Mouse (Mus musculus): ENCODE measurements around the gene Olfm1. TPM values are rescaled to one million over a fixed set of nuclear protein-coding genes. Genes with fewer than 3 reads are reported as not detected.
A peak's percentile ranks its signal among the peaks of the same experiment; 100 is the strongest.

The Olfm1 gene
- polyA plus RNA-seq (2014; fragmentation: Nextera tagmentation; extraction: Ambion mirVana): 377 and 395 TPM in 2 replicates

DNA sequence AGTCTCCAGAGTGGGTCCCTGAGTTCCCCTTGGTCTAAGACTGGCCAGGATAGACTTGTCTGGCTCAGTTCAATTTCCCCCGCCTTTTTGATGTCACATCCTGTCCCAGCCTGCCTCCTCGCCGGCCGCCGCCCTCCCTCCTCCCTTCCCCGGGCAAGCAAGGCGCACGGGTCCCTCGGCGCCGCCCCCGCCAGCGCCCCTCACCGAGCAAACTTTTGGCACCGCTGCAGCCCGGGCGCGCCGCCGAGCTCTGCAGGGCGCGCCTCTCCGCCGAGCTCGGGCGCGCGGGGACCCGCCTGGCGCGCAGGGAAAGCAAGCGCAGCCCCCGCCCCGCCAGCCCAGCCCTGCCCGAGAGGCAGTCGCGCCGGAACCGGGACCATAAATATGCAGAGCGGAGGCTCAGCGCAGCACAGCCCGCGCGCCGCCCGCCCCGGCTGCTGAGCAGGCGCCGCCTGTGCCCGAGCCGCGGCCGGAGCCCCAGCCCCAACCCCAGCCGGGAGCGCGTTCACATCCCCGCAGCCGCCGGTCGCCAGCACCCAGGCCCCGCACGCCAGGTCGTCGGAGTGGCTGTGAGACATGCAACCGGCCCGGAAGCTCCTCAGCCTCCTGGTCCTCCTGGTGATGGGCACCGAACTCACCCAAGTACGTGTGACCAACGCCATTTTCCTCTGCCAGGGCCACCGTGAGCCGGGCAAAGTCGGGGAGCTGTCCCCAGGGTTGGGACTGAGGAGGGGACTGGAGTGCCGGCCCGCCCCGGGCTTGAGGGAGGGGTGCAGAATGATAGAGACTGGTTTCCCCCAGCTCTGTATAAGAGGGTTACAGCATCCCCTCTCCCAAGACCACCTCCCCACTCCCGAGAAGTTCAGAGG is at the start of gene Olfm1:
TSS of gene Olfm1 (plus strand) at position 172 of the 869 bp plus-strand sequence.
- Histone ChIP-seq H3K9ac (peak within 1 kb of the TSS; percentile 94), H3K4me1 (replicated peaks; ENCODE audit: control insufficient read depth, insufficient read depth, low read length) (peaks cover 45% of the 10 kb centered on the region), H3K36me3 (replicated peaks; ENCODE audit: control insufficient read depth, insufficient read depth) (no peaks in the 10 kb centered on the region), H3K4me2 (replicated peaks) (peak within 1 kb of the TSS; percentile 79), H3K4me3 (replicated peaks; ENCODE audit: low read length) (peak within 1 kb of the TSS; percentile 79), H3K27me3 (ENCODE audit: control insufficient read depth, insufficient read depth, low read length) (no peaks in the 10 kb centered on the region), H3K27ac (peak within 1 kb of the TSS; percentile 93), H3K9me3 (ENCODE audit: control insufficient read depth, low read length) (no peaks in the 10 kb centered on the region)
- peak; percentile 84 for ATAC-seq (ENCODE audit: low FRiP score)
- DNase-seq (ENCODE audit: low spot score): peak; percentile 68
- 1% methylated on average over 58 of the region's 76 CpGs for WGBS

DNA sequence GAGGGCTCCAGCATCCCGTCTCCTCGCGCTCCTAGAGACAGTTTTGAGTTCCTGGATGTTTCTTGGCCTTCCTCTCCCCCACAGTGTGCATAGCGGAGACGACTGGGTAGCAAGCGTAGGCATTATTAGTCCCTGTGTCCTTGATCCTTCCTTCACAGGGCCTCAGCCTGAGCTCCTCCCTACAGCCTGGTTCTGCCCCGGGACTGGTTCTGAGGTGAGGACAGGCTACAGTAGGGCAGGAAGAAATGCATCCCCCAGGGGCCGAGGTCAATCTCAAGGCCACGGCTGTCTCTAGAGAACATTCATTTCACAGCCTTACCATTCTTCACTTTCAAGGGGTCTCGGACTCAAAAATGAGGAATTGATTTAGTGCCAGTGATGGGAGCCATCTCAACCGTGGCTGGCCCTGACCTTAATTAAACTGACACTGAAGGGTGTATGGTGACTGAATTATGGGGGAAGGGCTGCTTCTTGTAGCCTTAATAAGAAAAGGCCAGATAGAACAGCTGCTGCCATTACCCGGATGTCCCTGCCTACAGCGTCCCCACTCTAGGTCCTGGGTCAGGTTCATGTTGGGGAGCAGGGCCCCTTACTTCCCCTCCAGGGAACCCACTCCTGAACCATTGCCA is 49.3 kb upstream of the Olfm1 start:
- no peaks in the 10 kb centered on the region for H3K36me3 ChIP-seq (replicated peaks; ENCODE audit: control insufficient read depth, insufficient read depth)
- H3K9ac ChIP-seq: no peak overlapping the region
- no peaks in the 10 kb centered on the region for H3K27me3 ChIP-seq (ENCODE audit: control insufficient read depth, insufficient read depth, low read length)
- ATAC-seq (ENCODE audit: low FRiP score) (no peak), DNase-seq (ENCODE audit: low spot score) (no peak)
- WGBS: 60% methylated on average over 13 of the region's 13 CpGs
- no peaks in the 10 kb centered on the region for H3K9me3 ChIP-seq (ENCODE audit: control insufficient read depth, low read length)
- H3K4me1 ChIP-seq (replicated peaks; ENCODE audit: control insufficient read depth, insufficient read depth, low read length): peaks cover 11% of the 10 kb centered on the region; the same call in 1 of the 2 replicates
- H3K4me2 ChIP-seq (replicated peaks): no peak overlapping the region
- no peak overlapping the region for H3K4me3 ChIP-seq (replicated peaks; ENCODE audit: low read length)
- no peak overlapping the region for H3K27ac ChIP-seq

DNA sequence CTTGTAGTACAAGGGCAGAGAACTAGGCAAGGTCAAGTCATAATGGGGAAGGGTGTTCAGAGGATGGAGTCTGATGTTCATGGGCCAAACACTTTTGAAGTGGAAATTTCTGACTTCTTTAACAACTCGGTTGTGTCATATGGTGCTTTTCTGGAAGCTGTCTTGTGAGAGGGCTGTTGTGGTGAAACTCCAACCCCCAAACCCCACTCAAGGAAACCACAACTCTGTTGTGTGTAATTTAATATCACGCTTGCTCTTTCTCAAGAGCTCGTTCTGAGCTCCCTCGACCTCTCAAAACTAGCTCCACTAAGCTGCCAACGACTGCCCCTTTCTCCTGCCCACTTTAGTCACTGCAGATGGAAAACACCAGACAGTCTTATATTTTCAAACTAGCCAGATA is 47.1 kb upstream of the Olfm1 start:
- Histone ChIP-seq H3K9me3 (ENCODE audit: control insufficient read depth, low read length) (no peaks in the 10 kb centered on the region), H3K4me2 (replicated peaks) (no peak overlapping the region), H3K27ac (no peak overlapping the region), H3K27me3 (ENCODE audit: control insufficient read depth, insufficient read depth, low read length) (no peaks in the 10 kb centered on the region), H3K9ac (no peak overlapping the region), H3K4me3 (replicated peaks; ENCODE audit: low read length) (no peak overlapping the region), H3K4me1 (replicated peaks; ENCODE audit: control insufficient read depth, insufficient read depth, low read length) (peaks cover 11% of the 10 kb centered on the region; the same call in 1 of the 2 replicates), H3K36me3 (replicated peaks; ENCODE audit: control insufficient read depth, insufficient read depth) (no peaks in the 10 kb centered on the region)
- ATAC-seq (ENCODE audit: low FRiP score) (no peak), DNase-seq (ENCODE audit: low spot score) (no peak)
- WGBS: 88% methylated on average over 5 of the region's 5 CpGs

- 82% methylated on average over 4 of the region's 4 CpGs for WGBS
- Histone ChIP-seq H3K9me3 (ENCODE audit: control insufficient read depth, low read length) (no peaks in the 10 kb centered on the region), H3K4me3 (replicated peaks; ENCODE audit: low read length) (no peak overlapping the region), H3K4me1 (replicated peaks; ENCODE audit: control insufficient read depth, insufficient read depth, low read length) (peaks cover 11% of the 10 kb centered on the region; the same call in 1 of the 2 replicates), H3K4me2 (replicated peaks) (no peak overlapping the region), H3K36me3 (replicated peaks; ENCODE audit: control insufficient read depth, insufficient read depth) (no peaks in the 10 kb centered on the region), H3K27me3 (ENCODE audit: control insufficient read depth, insufficient read depth, low read length) (no peaks in the 10 kb centered on the region), H3K27ac (no peak overlapping the region), H3K9ac (no peak overlapping the region)
- ATAC-seq (ENCODE audit: low FRiP score) (no peak), DNase-seq (ENCODE audit: low spot score) (no peak)
Observed at GRCm38 (mm10) chr2:28146152-28146551, 46.6 kb upstream of the Olfm1 start.

DNA sequence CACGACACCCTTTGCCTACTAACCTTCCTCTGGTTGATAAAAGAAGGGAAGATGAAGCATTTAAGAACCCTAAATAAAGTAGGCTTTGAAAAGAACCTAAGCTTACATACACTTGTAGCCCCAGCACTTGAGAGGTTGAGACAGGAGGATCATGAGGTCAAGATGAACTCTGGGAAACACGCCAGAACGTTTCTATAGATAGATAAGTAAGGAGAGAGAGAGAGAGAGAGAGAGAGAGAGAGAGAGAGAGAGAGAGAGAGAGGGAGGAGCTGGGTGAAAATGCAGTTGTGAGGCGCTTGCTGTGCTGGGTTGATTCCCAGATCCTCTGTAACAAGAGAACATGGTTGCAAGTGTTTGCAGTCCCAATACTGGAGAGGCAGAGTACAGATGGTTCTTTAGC is 46.1 kb upstream of the Olfm1 start:
- H3K9ac ChIP-seq: no peak overlapping the region
- DNase-seq (ENCODE audit: low spot score): no peak
- no peak for ATAC-seq (ENCODE audit: low FRiP score)
- H3K4me3 ChIP-seq (replicated peaks; ENCODE audit: low read length): no peak overlapping the region
- no peaks in the 10 kb centered on the region for H3K9me3 ChIP-seq (ENCODE audit: control insufficient read depth, low read length)
- no peak overlapping the region for H3K27ac ChIP-seq
- no peak overlapping the region for H3K4me2 ChIP-seq (replicated peaks)
- WGBS: 78% methylated on average over 4 of the region's 4 CpGs
- peaks cover 7% of the 10 kb centered on the region; the same call in 1 of the 2 replicates for H3K4me1 ChIP-seq (replicated peaks; ENCODE audit: control insufficient read depth, insufficient read depth, low read length)
- H3K36me3 ChIP-seq (replicated peaks; ENCODE audit: control insufficient read depth, insufficient read depth): no peaks in the 10 kb centered on the region
- H3K27me3 ChIP-seq (ENCODE audit: control insufficient read depth, insufficient read depth, low read length): no peaks in the 10 kb centered on the region

- ATAC-seq (ENCODE audit: low FRiP score) (no peak), DNase-seq (ENCODE audit: low spot score) (no peak)
- WGBS: 70% methylated on average over 5 of the region's 5 CpGs
- H3K4me3 ChIP-seq (replicated peaks; ENCODE audit: low read length): no peak overlapping the region
- no peak overlapping the region for H3K4me2 ChIP-seq (replicated peaks)
- H3K9me3 ChIP-seq (ENCODE audit: control insufficient read depth, low read length): no peaks in the 10 kb centered on the region
- H3K4me1 ChIP-seq (replicated peaks; ENCODE audit: control insufficient read depth, insufficient read depth, low read length): 0 out of 2 replicates have a peak, but pooled peaks cover under 1% of the 10 kb centered on the region
- no peak overlapping the region for H3K27ac ChIP-seq
- H3K9ac ChIP-seq: no peak overlapping the region
- no peaks in the 10 kb centered on the region for H3K27me3 ChIP-seq (ENCODE audit: control insufficient read depth, insufficient read depth, low read length)
- H3K36me3 ChIP-seq (replicated peaks; ENCODE audit: control insufficient read depth, insufficient read depth): no peaks in the 10 kb centered on the region
Observed at GRCm38 (mm10) chr2:28147248-28147794, 45.5 kb upstream of the Olfm1 start.

- DNase-seq (ENCODE audit: low spot score): no peak
- 76% methylated on average over 11 of the region's 11 CpGs for WGBS
- H3K9ac ChIP-seq: no peak overlapping the region
Observed at GRCm38 (mm10) chr2:28149688-28150087, 43.1 kb upstream of the Olfm1 start.

DNA sequence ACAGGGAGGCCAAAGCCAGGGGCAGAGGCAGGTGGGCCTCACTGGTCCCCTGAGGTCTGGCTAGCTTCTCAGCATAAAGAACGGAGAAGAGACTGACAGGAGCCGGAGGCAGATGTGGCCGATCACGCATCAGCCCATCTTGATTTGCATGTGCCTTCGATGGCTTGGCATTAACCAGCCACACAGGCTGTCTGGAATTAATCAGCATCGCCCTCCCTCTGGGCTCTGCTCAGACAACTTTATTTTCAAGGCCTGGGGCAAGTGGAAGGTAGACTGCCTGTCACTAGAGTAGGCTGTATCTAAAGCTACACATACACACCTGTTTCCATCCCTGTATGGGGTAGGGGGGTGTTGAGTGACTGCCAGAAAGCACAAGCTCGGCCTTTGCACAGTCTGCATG is 32.2 kb upstream of the Olfm1 start:
- H3K27ac ChIP-seq: no peak overlapping the region
- DNase-seq (ENCODE audit: low spot score) (no peak), ATAC-seq (ENCODE audit: low FRiP score) (no peak)
- H3K36me3 ChIP-seq (replicated peaks; ENCODE audit: control insufficient read depth, insufficient read depth): no peaks in the 10 kb centered on the region
- H3K4me3 ChIP-seq (replicated peaks; ENCODE audit: low read length): no peak overlapping the region
- no peak overlapping the region for H3K4me2 ChIP-seq (replicated peaks)
- WGBS: 37% methylated on average over 7 of the region's 7 CpGs
- no peaks in the 10 kb centered on the region; the same call in 1 of the 2 replicates for H3K4me1 ChIP-seq (replicated peaks; ENCODE audit: control insufficient read depth, insufficient read depth, low read length)
- H3K27me3 ChIP-seq (ENCODE audit: control insufficient read depth, insufficient read depth, low read length): no peaks in the 10 kb centered on the region
- no peak overlapping the region for H3K9ac ChIP-seq
- no peaks in the 10 kb centered on the region for H3K9me3 ChIP-seq (ENCODE audit: control insufficient read depth, low read length)

More at GRCm38 (mm10) chr2:28149688-28150087, 43.1 kb upstream of the Olfm1 start:
- no peaks in the 10 kb centered on the region for H3K27me3 ChIP-seq (ENCODE audit: control insufficient read depth, insufficient read depth, low read length)
- H3K4me1 ChIP-seq (replicated peaks; ENCODE audit: control insufficient read depth, insufficient read depth, low read length): no peaks in the 10 kb centered on the region
- no peak overlapping the region for H3K4me3 ChIP-seq (replicated peaks; ENCODE audit: low read length)
- ATAC-seq (ENCODE audit: low FRiP score): no peak
- H3K4me2 ChIP-seq (replicated peaks): no peak overlapping the region
- H3K27ac ChIP-seq: no peak overlapping the region
- H3K36me3 ChIP-seq (replicated peaks; ENCODE audit: control insufficient read depth, insufficient read depth): no peaks in the 10 kb centered on the region
- no peaks in the 10 kb centered on the region for H3K9me3 ChIP-seq (ENCODE audit: control insufficient read depth, low read length)

DNA sequence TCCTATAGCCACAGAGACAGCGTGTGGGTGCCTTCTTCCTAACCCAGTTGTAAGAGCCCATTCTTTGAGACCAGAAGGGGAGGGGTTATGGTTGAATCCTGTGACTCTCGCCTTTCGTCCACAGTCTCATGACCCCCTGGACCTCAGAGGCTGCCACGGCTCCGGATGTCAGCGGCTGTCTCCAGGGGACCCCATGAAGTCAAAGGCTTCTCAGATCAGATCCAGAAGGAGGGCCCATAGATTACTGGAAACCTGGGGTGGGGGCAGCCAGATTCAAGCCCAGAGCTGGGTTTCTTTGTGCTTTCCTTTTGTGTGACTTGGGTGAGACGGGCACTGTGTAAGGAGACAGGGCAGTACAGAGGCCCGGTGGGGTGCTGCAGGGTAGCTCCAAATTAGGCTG is 27.2 kb upstream of the Olfm1 start:
- Histone ChIP-seq H3K9me3 (ENCODE audit: control insufficient read depth, low read length) (no peaks in the 10 kb centered on the region), H3K4me1 (replicated peaks; ENCODE audit: control insufficient read depth, insufficient read depth, low read length) (no peaks in the 10 kb centered on the region), H3K27ac (no peak overlapping the region), H3K27me3 (ENCODE audit: control insufficient read depth, insufficient read depth, low read length) (no peaks in the 10 kb centered on the region), H3K4me2 (replicated peaks) (no peak overlapping the region), H3K9ac (no peak overlapping the region), H3K4me3 (replicated peaks; ENCODE audit: low read length) (no peak overlapping the region), H3K36me3 (replicated peaks; ENCODE audit: control insufficient read depth, insufficient read depth) (no peaks in the 10 kb centered on the region)
- ATAC-seq (ENCODE audit: low FRiP score): no peak
- 57% methylated on average over 8 of the region's 8 CpGs for WGBS
- no peak for DNase-seq (ENCODE audit: low spot score)

All from hindbrain, embryonic 14.5 days (tissue).